In the genomic region with DNA sequence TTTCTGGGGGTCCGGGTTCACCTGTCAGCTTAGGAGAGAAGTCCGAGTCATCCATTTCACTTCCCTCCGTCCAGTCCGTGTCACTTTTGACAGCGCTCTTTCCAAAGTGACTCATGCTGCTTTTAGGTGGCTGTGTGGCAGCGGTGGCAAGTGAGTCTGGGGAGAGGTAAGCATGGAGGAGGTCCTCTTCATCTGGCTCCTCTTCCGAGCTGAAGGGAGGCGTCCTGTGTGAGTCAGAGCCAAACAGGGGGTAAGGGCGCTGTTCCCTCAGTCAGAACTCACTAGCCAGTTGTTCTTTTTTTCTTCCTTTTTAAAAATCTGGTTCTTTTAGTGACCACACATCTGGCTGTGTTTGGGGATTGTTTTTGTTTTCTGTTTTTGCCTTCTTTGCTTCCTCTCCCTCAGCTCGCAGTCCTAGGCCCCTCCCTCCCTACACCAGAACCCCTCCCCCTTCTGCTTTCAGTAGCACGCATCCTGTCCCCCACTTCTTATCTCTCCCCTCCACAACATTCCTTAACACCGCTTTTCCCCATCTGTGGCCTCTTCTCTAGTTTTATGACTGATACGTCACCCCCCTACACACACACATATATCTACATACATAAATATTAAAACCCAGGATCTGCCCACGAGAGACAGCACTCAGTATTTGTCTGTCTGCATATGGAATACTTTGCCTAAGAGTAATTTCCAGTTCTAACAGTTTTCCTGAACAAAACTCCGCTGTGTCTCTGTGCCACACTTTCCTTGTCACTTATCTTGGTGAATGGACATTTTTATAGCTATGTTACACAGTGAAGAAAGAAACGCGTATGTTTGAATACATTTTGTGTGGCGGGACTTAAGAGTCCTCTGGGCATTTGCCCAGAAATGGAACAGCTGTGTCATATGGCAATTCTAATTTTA, we compare ENCODE assay signal across 12 mouse cellular contexts. TPM values are rescaled to one million over a fixed set of nuclear protein-coding genes. Genes with fewer than 3 reads are reported as not detected.
DNase-seq lines count a peak whose midpoint lies in the region; ATAC-seq and TF ChIP-seq lines count a peak whose summit lies in the region.
"Had no signal": no experiment of that assay in that cellular context is flagged by ENCODE, and none has a peak within 500 bp of the region (broad histone marks: within the 10 kb centered on the region; RNA-seq: fewer than 3 reads in every experiment).

No protein-coding gene starts in this region.

- 60% methylated on average over 18 of the region's 18 CpGs for WGBS in heart, embryonic 16.5 days
- 53% methylated on average over 18 of the region's 18 CpGs for WGBS in lung, postnatal 0 days
- 59% methylated on average over 18 of the region's 18 CpGs for WGBS in lung, adult 2 months
- WGBS in intestine, embryonic 16.5 days: 65% methylated on average over 18 of the region's 18 CpGs
- 75% methylated on average over 18 of the region's 18 CpGs for WGBS in stomach, embryonic 16.5 days
- 95% methylated on average over 18 of the region's 18 CpGs for WGBS in thymus, adult 2 months

- no peak overlapping the region for H3K9ac ChIP-seq in heart, embryonic 16.5 days (ENCODE audit: low read length)
- H3K9ac ChIP-seq in lung, postnatal 0 days (replicated peaks; ENCODE audit: low read depth): no peak overlapping the region
- H3K9ac ChIP-seq in intestine, embryonic 16.5 days (ENCODE audit: low read depth, low read length): no peak overlapping the region
- H3K9ac ChIP-seq in stomach, embryonic 16.5 days (ENCODE audit: low read length): no peak overlapping the region

- peaks cover 7% of the 10 kb centered on the region for H3K4me1 ChIP-seq in heart, embryonic 16.5 days (ENCODE audit: control insufficient read depth, insufficient read depth, low read length)
- peaks cover 3% of the 10 kb centered on the region; the same call in 1 of the 2 replicates for H3K4me1 ChIP-seq in lung, postnatal 0 days (ENCODE audit: insufficient read depth, low read depth, low read length)
- no peaks in the 10 kb centered on the region for H3K4me1 ChIP-seq in lung, adult 2 months (ENCODE audit: control insufficient read depth, insufficient read depth, low read length)
- peaks cover 7% of the 10 kb centered on the region; the same call in 1 of the 2 replicates for H3K4me1 ChIP-seq in intestine, embryonic 16.5 days (ENCODE audit: control insufficient read depth, insufficient read depth, low read length)
- no peaks in the 10 kb centered on the region for H3K4me1 ChIP-seq in stomach, embryonic 16.5 days (ENCODE audit: control insufficient read depth, insufficient read depth, low read length)
- H3K4me1 ChIP-seq in thymus, adult 2 months (replicated peaks; ENCODE audit: control insufficient read depth, insufficient read depth, low read length): no peaks in the 10 kb centered on the region

- no peaks in the 10 kb centered on the region for H3K27me3 ChIP-seq in heart, embryonic 16.5 days (ENCODE audit: control insufficient read depth, insufficient read depth, low read length)
- H3K27me3 ChIP-seq in lung, postnatal 0 days (replicated peaks; ENCODE audit: insufficient read depth, low read length): no peaks in the 10 kb centered on the region
- H3K27me3 ChIP-seq in intestine, embryonic 16.5 days (replicated peaks; ENCODE audit: control insufficient read depth, insufficient read depth, low read length): no peaks in the 10 kb centered on the region
- no peaks in the 10 kb centered on the region for H3K27me3 ChIP-seq in stomach, embryonic 16.5 days (ENCODE audit: control insufficient read depth, insufficient read depth, low read length)
- H3K27me3 ChIP-seq in thymus, adult 2 months (ENCODE audit: control insufficient read depth, insufficient read depth, low read length): no peaks in the 10 kb centered on the region

- no peak; the same call in 1 of the 2 replicates for ATAC-seq in heart, embryonic 16.5 days (replicated peaks; ENCODE audit: extremely low read depth, insufficient read depth, low FRiP score)
- peak; percentile 55 for ATAC-seq in lung, postnatal 0 days
- ATAC-seq in intestine, embryonic 16.5 days: peak; percentile 74
- no peak for ATAC-seq in stomach, embryonic 16.5 days (ENCODE audit: insufficient read depth, low FRiP score)
- ATAC-seq: CD4-positive, CD25-positive, alpha-beta regulatory T cell, adult 4 months; forebrain, embryonic 14.5 days; inflammation-experienced regulatory T-cells, adult 6 months had no signal

- H3K4me2 ChIP-seq in heart, embryonic 16.5 days (ENCODE audit: low read depth, low read length): peak overlapping the region; percentile 16; the same call in 1 of the 2 replicates
- no peak overlapping the region for H3K4me2 ChIP-seq in lung, postnatal 0 days (replicated peaks; ENCODE audit: low read depth, low read length)
- H3K4me2 ChIP-seq in intestine, embryonic 16.5 days (ENCODE audit: low read depth, low read length): no peak overlapping the region
- no peak overlapping the region for H3K4me2 ChIP-seq in stomach, embryonic 16.5 days (ENCODE audit: low read depth, low read length)

- no peak for TF ChIP-seq CTCF in lung, postnatal 0 days (IDR thresholded peaks at IDR 0.05)
- no peak for TF ChIP-seq CTCF in lung, adult 2 months (IDR thresholded peaks at IDR 0.05; ENCODE audit: insufficient read depth, low read length)
- TF ChIP-seq CTCF in thymus, adult 2 months (IDR thresholded peaks at IDR 0.05; ENCODE audit: borderline replicate concordance, control insufficient read depth, extremely low read depth, insufficient read depth, low read length, poor library complexity): no peak

- no peaks in the 10 kb centered on the region for H3K9me3 ChIP-seq in heart, embryonic 16.5 days (replicated peaks; ENCODE audit: control insufficient read depth, low read length)
- no peaks in the 10 kb centered on the region for H3K9me3 ChIP-seq in lung, postnatal 0 days (ENCODE audit: low read length)
- no peaks in the 10 kb centered on the region for H3K9me3 ChIP-seq in intestine, embryonic 16.5 days (ENCODE audit: control insufficient read depth, low read length)
- H3K9me3 ChIP-seq in stomach, embryonic 16.5 days (replicated peaks; ENCODE audit: control insufficient read depth, low read length): no peaks in the 10 kb centered on the region

- peaks cover 15% of the 10 kb centered on the region for H3K36me3 ChIP-seq in heart, embryonic 16.5 days (ENCODE audit: control insufficient read depth, insufficient read depth)
- H3K36me3 ChIP-seq in lung, postnatal 0 days (ENCODE audit: insufficient read depth, low read length): no peaks in the 10 kb centered on the region
- peaks cover 3% of the 10 kb centered on the region; the same call in 1 of the 2 replicates for H3K36me3 ChIP-seq in intestine, embryonic 16.5 days (ENCODE audit: control insufficient read depth, insufficient read depth, low read length)
- H3K36me3 ChIP-seq in stomach, embryonic 16.5 days (ENCODE audit: control insufficient read depth, insufficient read depth, low read length): peaks cover 3% of the 10 kb centered on the region; the same call in 1 of the 2 replicates
- peaks cover 69% of the 10 kb centered on the region for H3K36me3 ChIP-seq in thymus, adult 2 months (ENCODE audit: control insufficient read depth, insufficient read depth, low read length)

- TF ChIP-seq POLR2A in lung, adult 2 months (IDR thresholded peaks at IDR 0.05; ENCODE audit: borderline replicate concordance, extremely low read depth, low read depth, low read length): no peak
- TF ChIP-seq POLR2A in thymus, adult 2 months (IDR thresholded peaks at IDR 0.05; ENCODE audit: control insufficient read depth, extremely low read depth, insufficient read depth, low read length, poor library complexity): no peak

- H3K4me3 ChIP-seq in heart, embryonic 16.5 days (ENCODE audit: low read length): no peak overlapping the region
- no peak overlapping the region for H3K4me3 ChIP-seq in lung, postnatal 0 days (ENCODE audit: low read depth, low read length)
- H3K4me3 ChIP-seq in lung, adult 2 months (replicated peaks; ENCODE audit: extremely low read depth, low read depth, low read length): no peak overlapping the region
- no peak overlapping the region for H3K4me3 ChIP-seq in intestine, embryonic 16.5 days (ENCODE audit: low read length)
- no peak overlapping the region for H3K4me3 ChIP-seq in stomach, embryonic 16.5 days (replicated peaks; ENCODE audit: low read length)
- no peak overlapping the region for H3K4me3 ChIP-seq in thymus, adult 2 months (ENCODE audit: control insufficient read depth, insufficient read depth, low read length)

- no peak for DNase-seq in heart, postnatal 14 days
- peak; percentile 77 for DNase-seq in lung, postnatal 0 days (ENCODE audit: low spot score)
- DNase-seq in lung, adult 2 months: no peak
- DNase-seq in adrenal gland, postnatal 14 days: no peak
- no peak for DNase-seq in thymus, adult 2 months
- DNase-seq: cerebellum, adult 9-11 months had no signal

- no peak for TF ChIP-seq EP300 in lung, postnatal 0 days (IDR thresholded peaks at IDR 0.05)

- intact Hi-C loops in heart, postnatal 14 days (cut with DNase I): no loop called here

- H3K27ac ChIP-seq in heart, embryonic 16.5 days (ENCODE audit: low read length): peak overlapping the region; percentile 43; the same call in 1 of the 2 replicates
- peak overlapping the region; percentile 68 for H3K27ac ChIP-seq in lung, postnatal 0 days (ENCODE audit: low read length)
- peak overlapping the region; percentile 24; the same call in 1 of the 2 replicates for H3K27ac ChIP-seq in intestine, embryonic 16.5 days (ENCODE audit: low read length)
- H3K27ac ChIP-seq in stomach, embryonic 16.5 days (ENCODE audit: low read length): peak overlapping the region; percentile 17; the same call in 1 of the 2 replicates
- no peak overlapping the region for H3K27ac ChIP-seq in thymus, adult 2 months (ENCODE audit: control insufficient read depth, insufficient read depth, low read length)

RNA-seq across cellular contexts. Expression of a gene that starts 41.7 kb away (rescaled TPM):
- polyA plus RNA-seq in heart, embryonic 16.5 days (2015; fragmentation: Nextera tagmentation; extraction: Ambion mirVana): 5.0 and 5.7 TPM in 2 replicates
- total RNA-seq in heart, postnatal 14 days (2021): 1 to 10 TPM; 3.0 to 4.1 TPM
- 4.0 and 5.0 TPM in 2 replicates for polyA plus RNA-seq in lung, postnatal 0 days (2015; fragmentation: Nextera tagmentation; extraction: Ambion mirVana)
- 7.5 and 8.3 TPM in 2 replicates for polyA plus RNA-seq in lung, adult 2 months (2012; rRNA removed)
- polyA plus RNA-seq in intestine, embryonic 16.5 days (2015; fragmentation: Nextera tagmentation; extraction: Ambion mirVana): 5.9 and 6.8 TPM in 2 replicates
- 9.5 and 10.1 TPM in 2 replicates for polyA plus RNA-seq in stomach, embryonic 16.5 days (2015; fragmentation: Nextera tagmentation; extraction: Ambion mirVana)
- total RNA-seq in adrenal gland, postnatal 14 days (2021): 13.3 and 13.4 TPM in 2 replicates
- 70.1 and 85.2 TPM in 2 replicates for polyA plus RNA-seq in thymus, adult 2 months (2012; rRNA removed)

RNA-seq across cellular contexts. Expression of a gene that starts 54.2 kb away (rescaled TPM):
- polyA plus RNA-seq in heart, embryonic 16.5 days (2015; fragmentation: Nextera tagmentation; extraction: Ambion mirVana): 26.7 and 31.0 TPM in 2 replicates
- 10 to 100 TPM; 26.2 to 28.5 TPM for total RNA-seq in heart, postnatal 14 days (2021)
- polyA plus RNA-seq in lung, postnatal 0 days (2015; fragmentation: Nextera tagmentation; extraction: Ambion mirVana): 54.1 and 58.3 TPM in 2 replicates
- polyA plus RNA-seq in lung, adult 2 months (2012; rRNA removed): 20.9 and 22.7 TPM in 2 replicates
- polyA plus RNA-seq in intestine, embryonic 16.5 days (2015; fragmentation: Nextera tagmentation; extraction: Ambion mirVana): 47.0 and 51.6 TPM in 2 replicates
- 60.1 and 70.5 TPM in 2 replicates for polyA plus RNA-seq in stomach, embryonic 16.5 days (2015; fragmentation: Nextera tagmentation; extraction: Ambion mirVana)
- total RNA-seq in adrenal gland, postnatal 14 days (2021): 53.6 and 56.4 TPM in 2 replicates
- 29.8 and 31.8 TPM in 2 replicates for polyA plus RNA-seq in thymus, adult 2 months (2012; rRNA removed)

Comparison
In these comparisons a context has a peak if more than half of its experiments do, and no peak if none do; other contexts are left out.
1. ATAC-seq: peak in lung, postnatal 0 days (single experiment) and intestine, embryonic 16.5 days (single experiment); none in heart, embryonic 16.5 days (single experiment) and stomach, embryonic 16.5 days (single experiment).